Mouse (Mus musculus) T-cell, adult 2 months (primary cell): ENCODE measurements around the gene 4930519G04Rik.
"Not testable (repeated sequence)": the region's sequence is repeated elsewhere in the genome, so short reads cannot be mapped to it uniquely, and the experiment has no call there.

Source experiments
- DNase-seq: peaks from one replicate; pipeline ENCODE4 v3.0.0; 2022; ENCODE audit warnings: low spot score

The 4930519G04Rik gene

GRCm38 (mm10) chr5:114853364-114853763 is at the start of gene 4930519G04Rik:
Gene 4930519G04Rik, plus strand, starts transcription at chr5:114853664.
- DNase-seq = not testable (repeated sequence)

DNA sequence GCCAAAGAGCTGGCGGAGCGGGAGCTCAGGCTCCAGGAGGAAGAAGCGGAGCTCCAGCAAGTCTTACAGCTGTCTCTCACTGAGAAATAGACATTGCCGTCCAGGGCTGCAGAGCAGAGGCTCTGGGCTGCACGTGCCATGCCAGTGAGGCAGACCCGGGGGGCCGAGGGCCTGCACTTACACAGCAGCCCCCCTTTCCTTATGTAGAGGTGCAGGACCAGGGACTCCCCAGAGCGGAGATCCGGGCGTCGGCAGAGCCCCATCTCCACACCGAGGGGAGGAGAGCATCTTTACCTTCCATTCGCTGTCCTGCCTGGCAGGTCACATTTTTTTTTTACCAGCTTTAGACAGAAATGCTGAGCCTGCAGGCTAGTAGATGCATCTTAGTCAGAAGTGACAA is 49.1 kb upstream of the 4930519G04Rik start:
- DNase-seq = no peak

GRCm38 (mm10) chr5:114804958-114805357 is 48.5 kb upstream of the 4930519G04Rik start:
- no peak for DNase-seq

DNA sequence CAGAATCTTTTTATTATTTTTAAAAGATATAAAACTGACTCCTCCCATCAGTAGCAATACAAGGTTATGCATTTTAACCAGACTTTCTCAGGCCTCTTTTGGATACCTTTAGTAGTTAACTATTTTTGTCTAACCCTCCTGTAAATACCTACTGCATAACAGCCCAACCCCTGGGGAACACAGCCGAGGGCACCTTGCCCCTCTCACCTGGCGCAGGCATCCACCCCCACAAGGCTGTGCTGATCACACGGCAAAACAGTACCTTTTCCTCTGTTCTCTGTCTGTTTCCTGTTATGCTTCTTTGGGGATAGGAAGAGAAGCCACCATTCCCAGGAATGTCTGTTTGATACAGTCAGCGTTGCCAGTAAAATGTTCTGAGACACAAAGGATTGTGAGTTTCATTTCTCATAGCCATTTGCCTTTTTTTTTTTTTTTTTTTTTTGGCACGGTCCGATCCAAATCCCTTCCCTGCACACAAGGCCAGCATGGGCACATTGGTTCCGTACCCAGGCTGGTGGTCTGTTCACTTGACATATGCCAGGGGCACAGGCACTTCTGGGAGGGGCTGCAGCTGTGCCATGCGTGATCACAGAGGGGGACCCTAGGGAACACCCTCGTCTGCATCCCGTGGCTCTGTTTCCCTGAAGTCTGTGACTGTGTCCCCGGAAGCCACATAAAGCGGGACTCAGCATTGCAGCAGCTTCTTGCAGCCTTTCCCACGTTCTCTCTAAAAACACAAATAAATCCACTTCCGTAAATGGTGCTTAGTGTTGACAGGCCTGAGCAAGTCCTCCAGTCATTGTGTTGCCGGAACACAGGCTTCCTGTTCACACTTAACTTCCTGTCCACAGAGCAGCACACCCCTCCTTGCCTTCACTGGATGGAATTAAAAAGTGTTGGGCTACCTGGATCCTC is 47.8 kb upstream of the 4930519G04Rik start:
- DNase-seq = peak; percentile 65

DNA sequence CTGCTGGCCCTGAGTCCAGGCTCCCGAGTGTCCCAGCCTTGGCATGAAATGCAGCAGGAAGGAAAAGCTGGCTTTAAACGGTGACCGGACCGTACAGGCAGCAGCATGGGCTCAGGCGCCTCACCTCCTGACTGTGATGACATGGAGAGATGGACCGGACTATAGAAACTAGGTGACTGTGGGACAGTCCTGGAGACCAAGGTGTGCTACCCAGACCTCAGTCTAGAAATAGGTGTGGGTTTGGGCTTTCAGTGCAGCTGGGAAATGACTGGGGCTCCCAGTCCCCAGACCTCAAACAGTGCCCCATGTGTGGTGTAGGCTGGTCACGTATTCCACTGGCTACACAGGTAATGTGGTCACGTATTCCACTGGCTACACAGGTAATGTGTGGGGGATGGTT is 46.8 kb upstream of the 4930519G04Rik start:
- DNase-seq = no peak

GRCm38 (mm10) chr5:114807063-114807462 is 46.4 kb upstream of the 4930519G04Rik start:
- DNase-seq = no peak

DNA sequence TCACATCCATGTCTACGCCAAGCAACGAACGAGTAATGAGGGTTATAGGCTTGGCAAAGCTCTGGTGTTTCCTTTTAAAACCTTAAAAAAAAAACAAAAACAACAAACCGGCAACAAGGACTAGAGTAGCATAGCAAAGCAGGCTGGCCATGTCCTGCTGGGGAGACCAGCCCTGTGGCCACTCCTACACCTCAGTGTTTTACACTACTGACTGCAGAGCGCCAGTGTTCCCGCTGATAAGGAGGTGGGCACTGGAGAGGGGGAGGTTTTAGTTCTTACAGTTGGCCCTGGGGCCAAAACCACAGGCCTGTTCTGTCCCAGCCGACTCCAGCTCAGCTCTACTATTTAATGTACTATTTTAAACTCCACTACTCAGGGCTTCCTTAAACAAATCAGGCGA is 46.0 kb upstream of the 4930519G04Rik start:
- DNase-seq = no peak

GRCm38 (mm10) chr5:114807893-114808292 is 45.6 kb upstream of the 4930519G04Rik start:
- DNase-seq = no peak

- no peak for DNase-seq
Observed at GRCm38 (mm10) chr5:114808385-114808784, 45.1 kb upstream of the 4930519G04Rik start.

DNA sequence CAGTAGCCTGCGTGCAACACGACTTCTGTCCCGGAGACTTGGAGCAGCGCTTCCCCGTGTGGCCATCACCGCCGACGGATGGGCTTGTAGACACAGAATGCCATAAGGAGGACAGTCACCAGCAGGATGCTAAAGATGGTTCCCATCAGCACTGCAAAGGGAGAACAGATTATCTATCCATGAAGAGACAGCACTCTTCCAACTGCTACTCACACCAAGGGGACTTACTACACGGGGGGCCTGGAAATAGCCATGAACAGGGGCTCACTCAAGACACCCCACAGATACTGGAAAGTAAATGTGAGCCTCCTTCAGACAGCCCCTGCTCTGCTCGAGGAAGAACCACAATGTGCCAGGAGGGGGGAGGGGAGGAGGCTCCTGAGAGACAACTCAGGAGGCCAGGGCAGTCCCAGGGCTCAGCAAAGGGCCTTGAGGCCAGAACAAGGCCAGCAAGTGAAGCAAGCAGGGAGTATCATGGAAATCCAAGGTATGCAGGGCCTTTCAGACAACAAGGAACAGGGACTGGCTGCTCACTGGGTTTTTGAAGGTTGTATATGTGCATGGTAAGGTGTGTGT is 44.2 kb upstream of the 4930519G04Rik start:
- no peak for DNase-seq

DNA sequence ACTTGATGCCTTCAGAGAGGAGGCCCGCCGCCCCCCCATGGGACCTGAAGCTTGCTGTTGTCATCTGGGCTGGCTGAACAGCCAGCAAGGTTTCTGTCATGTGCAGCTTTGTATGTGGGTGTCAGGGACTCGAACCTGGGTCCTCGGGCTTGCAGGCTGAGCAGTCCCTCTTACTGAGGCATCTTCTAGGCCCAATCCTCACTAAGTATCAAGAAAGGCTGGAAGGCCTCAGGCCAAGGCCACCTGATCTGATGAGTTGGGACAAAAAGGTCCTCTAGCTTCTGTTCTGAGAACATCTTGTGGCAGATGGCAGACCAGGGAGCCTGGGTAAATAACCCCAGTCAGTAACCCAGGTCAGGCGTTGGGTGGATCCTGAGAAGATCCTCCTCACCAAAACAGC is 43.6 kb upstream of the 4930519G04Rik start:
- DNase-seq = no peak

GRCm38 (mm10) chr5:114813525-114814181 is 39.8 kb upstream of the 4930519G04Rik start:
- DNase-seq = peak; percentile 83

DNA sequence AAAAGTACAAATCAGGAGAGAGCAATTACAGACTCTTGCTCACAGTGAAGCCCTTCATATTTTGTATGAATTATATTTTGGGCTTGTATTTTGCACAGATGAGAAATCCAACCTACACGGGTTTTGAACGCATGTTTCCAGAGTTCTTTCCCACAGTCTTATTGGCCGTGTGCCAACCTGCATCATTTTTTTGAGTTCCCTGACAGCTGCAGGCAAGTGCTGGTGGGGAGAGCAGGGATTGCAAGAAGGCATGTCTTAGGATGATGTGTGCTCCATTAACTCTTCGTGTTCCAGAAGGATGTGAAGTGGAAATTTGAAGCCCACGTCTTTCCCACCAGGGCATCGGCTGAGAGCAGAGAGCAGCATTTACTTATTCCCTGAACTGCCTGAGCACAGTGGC is 36.9 kb upstream of the 4930519G04Rik start:
- DNase-seq = no peak

DNA sequence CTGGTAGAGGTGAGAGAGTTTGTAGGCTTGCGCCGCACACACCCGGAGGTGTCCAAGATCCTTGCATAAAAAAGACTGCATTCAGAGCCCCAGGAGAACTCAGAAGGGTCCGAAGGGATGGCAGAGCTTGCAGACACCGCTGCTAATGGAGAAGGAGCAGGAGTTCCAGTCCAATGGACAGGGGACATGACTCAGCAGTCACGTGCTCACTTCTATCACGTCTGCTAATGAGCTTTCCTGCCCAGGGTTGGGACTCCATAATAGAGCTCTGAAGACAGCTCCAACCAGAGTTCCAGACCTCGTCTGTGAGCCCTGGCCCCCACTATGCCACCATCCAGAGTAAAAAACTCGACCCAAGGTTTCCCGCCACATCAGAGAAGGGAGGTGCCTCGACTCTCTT is 35.3 kb upstream of the 4930519G04Rik start:
- no peak for DNase-seq

- peak; percentile 50 for DNase-seq
Observed at GRCm38 (mm10) chr5:114822796-114823688, 30.4 kb upstream of the 4930519G04Rik start, which contains the start of gene 1500011B03Rik. Gene 1500011B03Rik, minus strand, starts transcription at chr5:114823468.

DNA sequence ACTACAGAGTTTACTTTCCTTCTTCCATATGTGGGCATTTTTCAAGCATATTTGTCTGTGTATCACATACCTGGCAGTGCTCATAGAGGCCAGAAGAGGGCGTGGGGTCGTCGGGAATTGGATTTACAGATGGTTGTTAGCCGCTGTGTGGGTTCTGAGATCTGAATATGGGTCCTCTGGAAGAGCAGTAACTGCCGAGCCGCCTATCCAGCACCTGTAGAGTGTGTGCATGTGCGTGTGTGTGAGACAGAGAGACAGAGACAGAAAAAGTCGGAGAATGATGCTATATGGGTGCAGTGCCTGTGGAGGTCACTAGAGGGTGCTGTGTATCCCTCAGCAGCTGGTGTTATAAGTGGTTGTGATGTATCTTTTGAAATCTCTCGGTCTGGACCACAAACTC is 29.3 kb upstream of the 4930519G04Rik start:
- DNase-seq = peak; percentile 59

DNA sequence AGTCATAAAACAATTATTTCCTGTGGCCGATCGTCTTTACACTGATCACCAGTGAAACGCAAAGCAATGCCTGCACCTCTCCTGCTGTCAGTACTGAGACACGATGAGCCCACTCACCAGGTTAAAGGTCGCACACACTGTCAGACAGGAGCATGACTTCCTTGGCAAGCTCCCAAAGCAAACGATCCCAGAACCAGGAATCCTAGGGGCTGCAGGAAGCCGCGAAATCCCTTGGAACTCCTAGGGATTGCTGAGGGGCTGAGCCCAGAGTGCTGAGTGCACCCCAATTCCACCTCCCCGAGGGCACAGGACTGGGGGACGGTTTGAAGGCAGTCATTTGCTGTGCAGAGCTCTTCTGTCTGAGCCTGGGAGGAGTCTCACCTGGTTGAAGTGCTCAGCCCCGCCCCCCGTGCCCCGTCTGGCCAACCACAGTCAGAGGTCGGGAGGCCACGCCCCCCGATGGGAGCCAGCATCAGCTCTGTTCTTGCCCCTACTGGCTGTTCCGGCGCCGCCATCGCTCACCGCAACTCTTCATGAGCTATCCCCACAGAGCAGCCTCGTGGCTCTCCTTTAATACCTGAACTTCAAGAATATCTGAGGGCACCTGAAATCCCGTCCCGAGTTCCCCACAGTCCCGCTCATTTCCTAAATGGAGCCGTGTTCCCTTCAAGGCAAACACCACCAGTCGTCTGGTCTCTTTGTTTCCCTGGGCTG is 27.3 kb upstream of the 4930519G04Rik start:
- DNase-seq = peak; percentile 90

DNA sequence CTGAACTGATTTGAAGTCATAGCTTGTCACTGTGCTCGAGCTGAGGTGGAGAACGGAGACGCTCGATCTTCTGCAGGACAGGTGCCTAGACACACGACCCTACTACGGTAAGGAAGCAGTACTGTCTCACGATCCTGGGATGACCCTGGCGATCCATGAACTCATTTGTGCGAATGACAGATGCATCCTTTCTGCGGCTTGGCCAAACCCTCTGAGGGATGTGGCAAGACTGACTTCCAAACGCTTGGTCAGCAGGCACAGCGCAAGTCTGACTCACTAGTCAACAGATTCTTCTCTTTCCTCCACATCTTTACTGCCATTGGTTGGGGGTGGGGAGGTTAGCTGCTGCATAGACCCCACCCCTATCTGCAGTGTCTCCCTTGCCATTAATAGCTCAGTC is 26.0 kb upstream of the 4930519G04Rik start:
- DNase-seq = no peak

DNA sequence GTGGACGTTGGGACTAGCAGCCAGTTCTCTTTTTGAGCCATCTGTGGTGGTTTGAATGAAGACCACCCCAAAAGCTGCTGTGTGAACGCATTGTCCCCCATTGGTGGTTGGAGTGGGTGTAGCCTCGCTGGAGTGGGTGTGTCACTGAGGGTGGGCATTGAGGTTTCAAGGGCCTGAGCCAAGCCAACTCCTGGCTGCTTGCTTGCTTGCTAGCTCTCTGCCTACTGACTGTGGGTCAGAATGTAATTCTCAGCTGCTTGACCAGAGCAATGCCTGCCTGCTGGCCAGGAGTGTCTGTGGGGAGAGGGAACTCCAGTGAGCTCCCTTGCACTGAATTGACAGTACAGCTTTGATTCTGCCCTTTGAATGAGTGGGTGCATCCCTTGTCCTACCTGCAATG is 23.7 kb upstream of the 4930519G04Rik start:
- no peak for DNase-seq

- no peak for DNase-seq
Observed at GRCm38 (mm10) chr5:114836886-114837285, 16.6 kb upstream of the 4930519G04Rik start.

DNA sequence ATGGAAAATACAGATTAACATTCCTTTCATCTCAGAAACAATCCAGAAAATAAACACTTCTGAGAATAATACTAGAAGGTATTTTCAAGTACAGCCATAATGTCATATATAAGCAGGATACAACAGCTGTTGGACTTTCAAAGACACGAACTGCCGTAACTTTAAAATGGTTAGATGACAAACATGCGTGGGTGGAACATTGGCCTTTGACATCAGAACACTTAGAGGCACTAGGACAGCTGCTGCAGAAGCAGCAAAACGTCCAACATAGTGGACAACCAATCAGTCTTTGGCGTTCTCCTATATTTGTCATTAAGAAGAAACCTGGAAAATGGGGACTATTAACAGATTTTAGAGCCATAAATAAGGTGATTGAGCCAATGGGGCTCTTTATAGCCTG is 13.0 kb upstream of the 4930519G04Rik start:
- not testable (repeated sequence) for DNase-seq
